Mouse (Mus musculus): ENCODE results near the gene Rasl12. TPM values are rescaled to one million over a fixed set of nuclear protein-coding genes. Genes with fewer than 3 reads are reported as not detected.

The Rasl12 gene
- polyA plus RNA-seq, 1 experiment from 2014 or later, result 7.6 TPM

- Histone ChIP-seq H3K36me3 (no peaks in the 10 kb centered on the region), H3K4me1 (replicated peaks) (peaks cover 16% of the 10 kb centered on the region), H3K4me2 (no peak overlapping the region), H3K27ac (replicated peaks) (no peak overlapping the region), H3K4me3 (no peak overlapping the region), H3K9ac (no peak overlapping the region), H3K9me3 (no peaks in the 10 kb centered on the region), H3K27me3 (peaks cover 37% of the 10 kb centered on the region)
- 69% methylated on average over 2 of the region's 2 CpGs for WGBS
- no peak for ATAC-seq (ENCODE audit: low FRiP score, low read depth)
These were observed 3.9 kb upstream of the Rasl12 start for GRCm38 (mm10) chr9:65394360-65394759.

GRCm38 (mm10) chr9:65399934-65400333 lies 1.6 kb downstream of the Rasl12 start:
- WGBS, result 93% methylated on average over 6 of the region's 6 CpGs
- Histone ChIP-seq H3K4me1 (replicated peaks) (peaks cover 12% of the 10 kb centered on the region), H3K27me3 (no peaks in the 10 kb centered on the region), H3K36me3 (no peaks in the 10 kb centered on the region), H3K4me3 (no peak overlapping the region), H3K27ac (replicated peaks) (no peak overlapping the region), H3K9me3 (no peaks in the 10 kb centered on the region), H3K4me2 (no peak overlapping the region), H3K9ac (no peak overlapping the region)
- ATAC-seq (ENCODE audit: low FRiP score, low read depth), result no peak

DNA sequence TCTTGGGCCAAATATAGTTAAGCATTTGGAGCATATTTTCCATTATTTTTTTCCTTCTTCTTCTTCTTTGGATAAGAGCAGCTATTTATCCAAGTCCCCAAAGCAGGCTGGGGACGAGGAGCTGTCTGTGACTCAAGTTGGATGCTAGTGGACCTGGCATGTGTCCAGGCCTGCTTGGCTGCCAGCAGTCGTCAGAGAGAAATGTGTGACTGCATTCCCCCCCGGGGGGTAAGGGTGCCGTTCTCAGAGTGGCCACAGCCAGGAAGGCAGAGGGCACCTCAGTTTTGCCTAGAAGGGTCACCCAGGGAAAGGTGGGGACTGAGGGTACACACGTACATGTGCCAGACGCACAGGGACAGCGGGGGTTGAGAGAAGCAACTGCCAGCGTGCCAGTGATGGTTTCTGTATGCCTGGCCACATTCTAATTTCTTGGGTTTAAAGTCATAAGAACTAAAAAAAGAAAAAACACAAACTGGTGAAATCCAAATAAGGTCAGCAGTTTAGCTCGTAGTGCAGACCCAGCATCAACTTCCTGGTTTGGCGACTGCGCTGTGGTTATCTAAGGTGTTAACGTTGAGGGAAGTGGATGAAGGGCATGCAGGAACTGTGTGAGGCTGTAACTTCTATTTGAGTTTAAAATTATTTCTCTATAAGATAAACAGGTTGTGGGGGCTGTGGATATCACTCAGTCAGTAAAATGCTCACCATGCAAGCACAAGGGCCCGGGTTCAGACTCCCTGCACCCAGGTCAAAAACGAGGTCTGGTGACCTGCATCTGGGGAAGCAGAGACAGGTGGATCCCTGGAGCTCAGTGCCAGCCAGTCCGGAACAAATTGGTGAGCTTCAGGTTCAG lies 6.3 kb downstream of the Rasl12 start:
- Histone ChIP-seq H3K4me1 (replicated peaks) (peaks cover 3% of the 10 kb centered on the region; the same call in 1 of the 2 replicates), H3K4me2 (no peak overlapping the region), H3K9me3 (no peaks in the 10 kb centered on the region), H3K27me3 (no peaks in the 10 kb centered on the region), H3K36me3 (no peaks in the 10 kb centered on the region), H3K27ac (replicated peaks) (no peak overlapping the region), H3K4me3 (no peak overlapping the region), H3K9ac (no peak overlapping the region)
- ATAC-seq (ENCODE audit: low FRiP score, low read depth), result no peak
- 71% methylated on average over 15 of the region's 15 CpGs for WGBS

GRCm38 (mm10) chr9:65405184-65405449 lies 6.8 kb downstream of the Rasl12 start:
- Histone ChIP-seq H3K9me3 (no peaks in the 10 kb centered on the region), H3K36me3 (no peaks in the 10 kb centered on the region), H3K27me3 (no peaks in the 10 kb centered on the region), H3K9ac (no peak overlapping the region), H3K27ac (replicated peaks) (no peak overlapping the region), H3K4me3 (no peak overlapping the region), H3K4me1 (replicated peaks) (peaks cover 3% of the 10 kb centered on the region; the same call in 1 of the 2 replicates), H3K4me2 (no peak overlapping the region)
- ATAC-seq (ENCODE audit: low FRiP score, low read depth), result no peak
- WGBS, result 82% methylated on average over 2 of the region's 2 CpGs

- Histone ChIP-seq H3K27me3 (no peaks in the 10 kb centered on the region), H3K27ac (replicated peaks) (no peak overlapping the region), H3K4me2 (no peak overlapping the region), H3K9ac (no peak overlapping the region), H3K4me3 (no peak overlapping the region), H3K9me3 (no peaks in the 10 kb centered on the region), H3K4me1 (replicated peaks) (peaks cover 3% of the 10 kb centered on the region; the same call in 1 of the 2 replicates), H3K36me3 (no peaks in the 10 kb centered on the region)
- no peak for ATAC-seq (ENCODE audit: low FRiP score, low read depth)
- 76% methylated on average over 5 of the region's 5 CpGs for WGBS
These were observed 9.0 kb downstream of the Rasl12 start for GRCm38 (mm10) chr9:65407327-65407726.

GRCm38 (mm10) chr9:65407861-65408260 lies 9.6 kb downstream of the Rasl12 start:
- Histone ChIP-seq H3K9me3 (no peaks in the 10 kb centered on the region), H3K4me3 (no peak overlapping the region), H3K4me2 (no peak overlapping the region), H3K27me3 (no peaks in the 10 kb centered on the region), H3K36me3 (no peaks in the 10 kb centered on the region), H3K27ac (replicated peaks) (no peak overlapping the region), H3K4me1 (replicated peaks) (peaks cover 3% of the 10 kb centered on the region; the same call in 1 of the 2 replicates), H3K9ac (no peak overlapping the region)
- ATAC-seq (ENCODE audit: low FRiP score, low read depth), result no peak
- WGBS, result 74% methylated on average over 3 of the region's 3 CpGs

DNA sequence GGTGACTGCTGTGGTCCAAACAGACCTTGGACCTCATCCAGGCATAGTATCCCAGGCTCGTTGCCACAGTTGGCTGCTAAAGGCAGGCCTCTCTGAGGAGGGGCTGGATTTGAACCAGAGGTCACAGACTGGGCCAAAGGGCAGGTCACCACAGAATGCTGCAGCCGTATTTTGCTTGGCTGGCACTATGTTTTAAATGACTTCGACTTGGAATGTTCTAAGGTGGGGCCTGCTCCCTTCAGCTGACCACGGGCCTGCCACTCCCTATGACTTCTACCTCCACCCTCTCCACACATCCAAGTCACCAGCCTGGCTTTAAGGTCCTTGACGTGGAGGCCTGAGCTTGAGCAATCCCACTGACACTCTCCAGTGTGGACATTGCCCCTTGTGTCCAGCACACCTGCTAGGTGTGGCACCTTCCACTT lies 10.6 kb downstream of the Rasl12 start:
- ATAC-seq (ENCODE audit: low FRiP score, low read depth), result no peak
- 72% methylated on average over 5 of the region's 5 CpGs for WGBS
- H3K9ac ChIP-seq, result no peak overlapping the region
- no peak overlapping the region for H3K4me3 ChIP-seq
- no peaks in the 10 kb centered on the region for H3K27me3 ChIP-seq
- peaks cover 3% of the 10 kb centered on the region; the same call in 1 of the 2 replicates for H3K4me1 ChIP-seq (replicated peaks)
- no peaks in the 10 kb centered on the region for H3K36me3 ChIP-seq
- H3K4me2 ChIP-seq, result no peak overlapping the region
- no peaks in the 10 kb centered on the region for H3K9me3 ChIP-seq
- H3K27ac ChIP-seq (replicated peaks), result no peak overlapping the region

DNA sequence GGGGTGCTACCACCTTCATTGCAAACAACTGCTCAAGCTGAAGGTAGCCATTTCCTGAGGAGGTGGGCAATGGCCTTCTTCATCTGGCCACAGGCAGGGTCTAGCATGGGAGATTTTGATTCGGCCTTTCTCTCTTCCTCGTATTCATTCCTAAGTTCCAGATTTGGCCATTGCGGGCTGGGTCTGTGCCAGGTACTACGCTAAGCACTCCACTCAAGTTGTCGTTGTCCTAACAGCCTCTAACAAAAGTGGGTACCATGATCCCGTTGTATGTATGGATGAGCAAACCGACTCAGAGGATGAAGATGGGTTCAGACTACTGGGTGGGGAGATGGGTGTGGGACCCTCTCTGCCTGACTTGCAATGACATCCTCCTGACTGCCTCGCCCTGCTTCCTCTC lies 12.1 kb downstream of the Rasl12 start:
- 98% methylated on average over 8 of the region's 8 CpGs for WGBS
- Histone ChIP-seq H3K27ac (replicated peaks) (no peak overlapping the region), H3K4me1 (replicated peaks) (no peaks in the 10 kb centered on the region), H3K4me2 (no peak overlapping the region), H3K9me3 (no peaks in the 10 kb centered on the region), H3K9ac (no peak overlapping the region), H3K4me3 (no peak overlapping the region), H3K36me3 (no peaks in the 10 kb centered on the region), H3K27me3 (no peaks in the 10 kb centered on the region)
- ATAC-seq (ENCODE audit: low FRiP score, low read depth), result no peak

GRCm38 (mm10) chr9:65411326-65411725 lies 13.0 kb downstream of the Rasl12 start:
- no peak overlapping the region for H3K9ac ChIP-seq
- no peaks in the 10 kb centered on the region for H3K4me1 ChIP-seq (replicated peaks)
- no peaks in the 10 kb centered on the region for H3K27me3 ChIP-seq
- WGBS, result 73% methylated on average over 3 of the region's 3 CpGs
- no peak overlapping the region for H3K4me2 ChIP-seq
- H3K9me3 ChIP-seq, result no peaks in the 10 kb centered on the region
- no peak for ATAC-seq (ENCODE audit: low FRiP score, low read depth)
- no peak overlapping the region for H3K4me3 ChIP-seq
- no peaks in the 10 kb centered on the region for H3K36me3 ChIP-seq
- no peak overlapping the region for H3K27ac ChIP-seq (replicated peaks)

DNA sequence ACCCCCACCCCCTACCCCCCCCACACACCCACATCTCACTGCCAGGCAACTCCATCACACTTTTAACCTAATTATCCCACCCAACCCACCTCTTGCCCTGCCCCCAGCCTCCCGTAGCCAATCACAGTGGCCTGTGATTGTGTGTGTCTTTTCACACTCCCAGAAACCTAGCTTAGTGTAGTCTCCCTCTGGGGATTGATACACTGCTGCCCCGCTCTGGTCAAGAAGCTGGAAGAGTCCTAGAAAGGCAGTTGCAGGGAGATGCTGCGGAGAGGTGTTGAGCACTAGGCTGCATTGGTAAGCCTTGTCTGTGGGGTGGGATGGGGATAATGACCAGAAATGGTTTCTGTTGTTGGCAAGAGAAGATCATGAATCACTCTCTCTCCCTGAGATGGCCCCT lies 19.4 kb downstream of the Rasl12 start:
- Histone ChIP-seq H3K9ac (no peak overlapping the region), H3K27ac (replicated peaks) (no peak overlapping the region), H3K4me1 (replicated peaks) (no peaks in the 10 kb centered on the region), H3K27me3 (no peaks in the 10 kb centered on the region), H3K36me3 (no peaks in the 10 kb centered on the region), H3K9me3 (no peaks in the 10 kb centered on the region), H3K4me2 (no peak overlapping the region), H3K4me3 (no peak overlapping the region)
- WGBS, result 38% methylated on average over 3 of the region's 3 CpGs
- no peak for ATAC-seq (ENCODE audit: low FRiP score, low read depth)

GRCm38 (mm10) chr9:65419633-65420032 lies 21.3 kb downstream of the Rasl12 start:
- Histone ChIP-seq H3K4me1 (replicated peaks) (no peaks in the 10 kb centered on the region), H3K4me2 (no peak overlapping the region), H3K27ac (replicated peaks) (no peak overlapping the region), H3K27me3 (no peaks in the 10 kb centered on the region), H3K36me3 (no peaks in the 10 kb centered on the region), H3K4me3 (no peak overlapping the region), H3K9ac (no peak overlapping the region), H3K9me3 (no peaks in the 10 kb centered on the region)
- ATAC-seq (ENCODE audit: low FRiP score, low read depth), result no peak
- 77% methylated on average over 3 of the region's 3 CpGs for WGBS

- H3K9ac ChIP-seq, result no peak within 1 kb of the TSS
- H3K4me3 ChIP-seq, result no peak within 1 kb of the TSS
- no peaks in the 10 kb centered on the region for H3K36me3 ChIP-seq
- no peak within 1 kb of the TSS for H3K4me2 ChIP-seq
- WGBS, result 86% methylated on average over 11 of the region's 11 CpGs
- H3K27me3 ChIP-seq, result no peaks in the 10 kb centered on the region
- H3K4me1 ChIP-seq (replicated peaks), result no peaks in the 10 kb centered on the region
- no peaks in the 10 kb centered on the region for H3K9me3 ChIP-seq
- no peak within 1 kb of the TSS for H3K27ac ChIP-seq (replicated peaks)
- ATAC-seq (ENCODE audit: low FRiP score, low read depth), result no peak
These were observed 24.6 kb downstream of the Rasl12 start, which contains the start of gene Slc51b for GRCm38 (mm10) chr9:65422760-65423501. Gene Slc51b, minus strand, starts transcription at chr9:65422955.

Data from hindbrain, embryonic 15.5 days (tissue).